Mouse (Mus musculus) megakaryocyte, embryonic 14.5 days (primary cell): ENCODE data around the gene Gm21962.

Experiments used
- FLI1 ChIP-seq: IDR thresholded peaks from 2 replicates; pipeline ENCODE4 v1.6.1; 2012; ENCODE audit warnings: low read length, inconsistent platforms, mixed read lengths
- GATA1 ChIP-seq: IDR thresholded peaks from 3 replicates; pipeline ENCODE4 v1.6.1; 2012; ENCODE audit warnings: mixed read lengths, low read length, inconsistent platforms, borderline replicate concordance

- TF ChIP-seq GATA1 = no peak
- no peak for TF ChIP-seq FLI1
Observed at GRCm38 (mm10) chr3:137642568-137642967, 28.8 kb upstream of the Gm21962 start.
